Mouse (Mus musculus): ENCODE results near the gene Gale.
"Not testable (repeated sequence)": the region's sequence is repeated elsewhere in the genome, so short reads cannot be mapped to it uniquely, and the experiment has no call there.

Gene Gale

DNA sequence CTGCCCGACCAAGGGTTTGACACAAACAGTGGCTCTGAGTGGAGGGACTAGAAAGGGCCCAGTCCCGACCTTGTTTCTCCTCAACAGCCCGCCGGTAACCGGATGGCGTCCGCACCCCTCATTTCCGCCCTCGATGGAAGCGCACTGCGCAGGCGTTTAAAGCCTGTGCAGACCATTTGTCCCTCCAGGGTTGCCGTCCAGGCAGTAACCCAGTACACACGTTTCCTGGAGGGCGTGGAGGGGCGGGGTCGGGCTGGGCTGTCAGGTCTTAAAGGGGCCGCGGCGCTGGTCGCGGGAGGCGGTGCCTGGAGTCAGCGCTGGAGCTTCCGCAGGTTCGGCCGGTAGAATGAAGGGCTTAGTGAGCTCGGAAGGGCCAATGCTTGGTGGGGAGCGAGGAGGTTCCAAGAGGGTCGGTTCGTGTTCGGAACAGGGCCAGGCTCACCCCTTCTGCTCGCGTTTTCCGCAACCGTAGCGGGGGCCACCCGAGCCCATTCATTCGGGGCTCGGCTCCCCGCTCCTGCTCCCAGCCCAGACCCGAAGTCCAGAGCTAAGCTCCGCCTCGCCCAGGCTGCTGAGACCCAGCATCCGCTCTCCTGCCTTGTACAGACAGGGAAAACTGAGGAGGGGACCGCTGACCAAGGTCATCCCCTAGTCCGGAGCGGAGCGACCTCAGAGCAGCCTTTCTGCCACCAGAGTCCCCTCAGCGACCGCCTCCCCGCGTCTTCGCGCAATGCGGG, at the start of gene Gale:
Gene Gale, plus strand, starts transcription at position 271 of the 737 bp plus-strand sequence.
- DNase-seq (ENCODE audit: low read depth, low spot score) = peak; percentile 97

DNA sequence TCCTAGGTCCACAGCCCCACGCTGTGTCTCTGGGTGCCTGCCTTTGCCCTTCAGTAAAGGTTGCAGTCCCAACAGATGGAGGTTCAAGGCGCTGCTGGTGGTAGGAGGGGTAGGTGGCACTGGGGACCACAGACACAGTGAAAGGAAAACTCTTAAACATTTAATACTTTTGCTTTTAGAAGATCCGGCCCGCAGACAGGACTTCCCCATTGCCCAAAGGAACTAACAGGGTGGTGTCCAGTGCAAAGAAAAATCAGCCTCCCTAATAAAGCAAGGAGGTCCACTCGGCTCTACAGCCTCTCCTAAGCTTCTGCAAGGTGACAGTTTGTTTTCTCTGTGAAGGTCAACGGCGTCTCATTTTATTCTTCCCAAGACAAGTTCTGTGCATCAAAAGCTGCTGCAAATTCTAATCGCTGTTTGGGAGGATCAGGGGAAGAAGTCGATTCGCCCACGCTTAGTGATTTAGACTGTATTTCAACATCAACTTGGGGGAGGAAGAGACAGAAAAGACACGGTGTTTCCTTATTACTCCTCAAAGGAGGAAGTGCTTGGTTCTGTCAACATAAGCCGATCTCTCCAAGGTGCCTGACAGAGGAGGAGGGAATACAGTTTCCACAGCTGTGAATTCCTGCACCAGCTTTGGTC, 44.8 kb upstream of the Gale start:
- DNase-seq (ENCODE audit: low read depth, low spot score) = no peak

GRCm38 (mm10) chr4:135919280-135919639, 44.3 kb upstream of the Gale start:
- DNase-seq (ENCODE audit: low read depth, low spot score) = no peak

GRCm38 (mm10) chr4:135920304-135921241, 43.0 kb upstream of the Gale start, which contains the start of gene Fuca1:
Gene Fuca1 (plus strand): TSS chr4:135920735.
- DNase-seq (ENCODE audit: low read depth, low spot score) = peak; percentile 86

- no peak for DNase-seq (ENCODE audit: low read depth, low spot score)
Measured at GRCm38 (mm10) chr4:135921257-135922120, 42.0 kb upstream of the Gale start.

DNA sequence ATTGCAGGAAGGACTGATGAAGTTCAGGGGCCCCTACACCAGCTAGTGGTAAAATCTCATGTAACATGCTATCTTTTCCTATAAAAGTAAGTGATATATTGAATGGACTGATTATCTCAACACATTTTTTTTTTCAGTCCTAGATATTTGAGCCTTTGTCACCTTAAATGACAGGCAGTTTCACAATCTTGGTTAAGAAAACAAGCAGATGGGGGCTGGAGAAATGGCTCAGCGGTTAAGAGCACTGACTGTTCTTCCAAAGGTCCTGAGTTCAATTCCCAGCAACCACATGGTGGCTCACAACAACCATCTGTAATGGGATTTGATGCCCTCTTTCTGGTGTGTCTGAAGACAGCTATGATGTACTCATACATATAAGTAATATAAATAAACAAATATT, 41.3 kb upstream of the Gale start:
- DNase-seq (ENCODE audit: low read depth, low spot score) = no peak

- DNase-seq (ENCODE audit: low read depth, low spot score) = no peak
Measured at GRCm38 (mm10) chr4:135924418-135924817, 39.1 kb upstream of the Gale start.

- DNase-seq (ENCODE audit: low read depth, low spot score) = no peak
Measured at GRCm38 (mm10) chr4:135925341-135925740, 38.2 kb upstream of the Gale start.

GRCm38 (mm10) chr4:135926195-135926808, 37.2 kb upstream of the Gale start:
- no peak for DNase-seq (ENCODE audit: low read depth, low spot score)

- no peak for DNase-seq (ENCODE audit: low read depth, low spot score)
Measured at GRCm38 (mm10) chr4:135926861-135927260, 36.7 kb upstream of the Gale start.

GRCm38 (mm10) chr4:135928376-135928775, 35.2 kb upstream of the Gale start:
- DNase-seq (ENCODE audit: low read depth, low spot score) = no peak

DNA sequence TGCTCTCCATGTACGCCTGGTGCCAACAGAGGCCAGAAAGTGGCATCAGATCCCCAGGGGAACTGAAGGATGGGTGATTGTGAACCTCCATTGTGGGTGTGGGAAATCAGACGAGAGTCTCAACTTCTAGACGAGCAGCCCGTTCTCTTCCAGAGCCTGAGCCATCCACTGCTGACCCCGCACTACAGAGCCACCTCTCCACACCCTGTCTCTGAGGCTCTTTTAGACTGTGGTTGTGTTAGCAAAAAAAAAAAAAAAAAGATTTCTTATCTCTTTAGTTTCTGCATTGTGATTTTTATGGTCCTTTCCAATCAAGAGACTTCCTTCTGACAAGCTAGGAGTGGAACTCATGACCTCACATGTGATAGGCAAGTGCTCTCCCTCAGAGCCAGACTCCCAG, 34.1 kb upstream of the Gale start:
- no peak for DNase-seq (ENCODE audit: low read depth, low spot score)

DNA sequence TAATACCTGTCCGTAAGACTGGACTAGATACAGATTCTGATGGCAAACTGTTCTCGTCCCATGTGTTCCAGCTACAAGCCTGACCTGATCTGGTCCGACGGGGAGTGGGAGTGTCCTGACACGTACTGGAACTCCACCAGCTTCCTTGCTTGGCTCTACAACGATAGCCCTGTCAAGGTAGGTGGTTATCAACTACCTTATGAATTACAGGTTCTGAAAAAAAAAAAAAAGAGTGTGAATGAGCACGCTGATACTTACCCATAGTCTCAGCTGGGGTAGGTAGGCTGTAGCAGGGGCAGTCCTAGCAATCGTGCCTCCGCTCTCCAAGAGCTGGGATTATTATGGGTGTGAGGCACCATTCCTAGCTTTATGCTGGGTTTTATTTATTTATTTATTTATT, 33.7 kb upstream of the Gale start:
- DNase-seq (ENCODE audit: low read depth, low spot score) = no peak

- DNase-seq (ENCODE audit: low read depth, low spot score) = no peak
Measured at GRCm38 (mm10) chr4:135930239-135930638, 33.3 kb upstream of the Gale start.

DNA sequence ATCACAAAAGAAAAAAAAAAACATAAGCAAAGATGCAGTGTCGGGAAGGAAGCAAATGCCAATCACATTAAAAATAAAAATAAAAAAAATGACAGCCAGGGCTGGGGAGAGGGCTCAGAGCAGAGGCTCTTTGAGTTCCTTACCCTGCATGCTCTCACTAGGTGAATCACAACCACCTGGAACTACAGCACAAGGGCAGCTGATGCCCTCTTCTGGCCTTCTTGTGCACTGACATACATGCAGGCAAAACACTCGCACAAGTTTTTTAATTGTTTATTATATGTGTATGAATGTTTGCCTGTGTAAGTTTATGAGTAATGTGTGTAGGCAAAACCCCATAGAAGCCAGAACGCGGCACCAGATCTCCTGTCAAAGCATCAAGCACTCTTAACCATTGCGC, 31.7 kb upstream of the Gale start:
- DNase-seq (ENCODE audit: low read depth, low spot score) = no peak

GRCm38 (mm10) chr4:135934708-135935500, 28.6 kb upstream of the Gale start:
- no peak for DNase-seq (ENCODE audit: low read depth, low spot score)

DNA sequence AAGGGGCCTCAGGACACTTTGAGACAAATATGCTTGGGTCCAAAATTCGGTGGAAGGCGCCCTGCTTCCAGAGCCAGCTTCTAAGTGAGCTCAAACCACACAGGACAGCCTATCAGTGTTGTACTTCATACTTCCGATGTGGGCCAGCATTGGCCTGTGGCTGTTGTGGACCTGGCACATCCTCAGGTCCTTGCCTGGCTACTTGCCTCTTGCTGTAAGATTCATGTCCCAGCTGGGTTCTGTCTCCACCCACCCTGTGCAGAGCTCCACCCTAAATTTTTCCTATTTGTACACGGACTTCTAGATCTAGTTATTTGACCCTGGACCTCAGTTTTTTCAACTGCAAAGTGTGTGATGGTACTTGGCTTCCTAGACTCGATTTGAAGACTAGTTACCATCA, 28.0 kb upstream of the Gale start:
- DNase-seq (ENCODE audit: low read depth, low spot score) = peak; percentile 53

- DNase-seq (ENCODE audit: low read depth, low spot score) = no peak
Measured at GRCm38 (mm10) chr4:135938858-135939257, 24.7 kb upstream of the Gale start.

DNA sequence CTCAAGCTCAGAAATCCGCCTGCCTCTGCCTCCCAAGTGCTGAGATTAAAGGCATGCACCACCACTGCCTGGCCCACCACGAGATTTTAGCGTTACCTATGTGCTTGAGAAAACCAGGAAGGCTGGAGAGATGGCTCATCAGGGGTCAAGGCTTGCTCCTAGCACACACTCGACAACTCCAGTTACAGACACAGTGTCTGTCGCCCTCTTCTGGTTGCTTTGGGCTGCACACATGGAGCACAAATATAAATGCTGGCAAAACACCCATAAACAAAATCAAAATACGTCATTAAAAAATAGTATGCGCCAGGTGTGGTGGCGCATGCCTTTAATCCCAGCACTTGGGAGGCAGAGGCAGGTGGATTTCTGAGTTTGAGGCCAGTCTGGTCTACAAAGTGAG, 22.5 kb upstream of the Gale start:
- not testable (repeated sequence) for DNase-seq (ENCODE audit: low read depth, low spot score)

- no peak for DNase-seq (ENCODE audit: low read depth, low spot score)
Measured at GRCm38 (mm10) chr4:135942193-135942592, 21.3 kb upstream of the Gale start.

Measured in skeletal muscle tissue, adult 2 months (tissue).